In the genomic region with DNA sequence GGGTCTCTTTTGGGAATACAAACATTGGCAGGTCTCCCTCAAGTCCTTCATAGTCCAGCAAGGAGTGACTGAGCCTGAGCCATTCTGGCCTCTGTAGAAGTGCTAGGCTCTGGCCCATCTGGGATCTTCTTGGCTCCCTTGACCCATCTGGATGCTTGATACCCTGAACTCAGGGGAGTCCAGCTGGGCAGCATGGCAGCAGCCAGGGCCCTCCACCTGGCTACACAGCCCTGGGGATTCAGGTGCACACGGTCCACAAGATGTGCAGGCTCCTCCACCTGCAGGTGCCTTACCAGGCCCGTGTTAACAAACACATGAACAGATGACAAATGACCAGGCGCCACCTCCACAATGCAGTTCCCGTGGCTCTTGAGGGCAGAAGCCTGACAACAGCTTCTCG, we compare ENCODE assay signal across 9 mouse cellular contexts. TPM values are rescaled to one million over a fixed set of nuclear protein-coding genes. Genes with fewer than 3 reads are reported as not detected.
DNase-seq lines count a peak whose midpoint lies in the region; ATAC-seq lines count a peak whose summit lies in the region.
"Had no signal": no experiment of that assay in that cellular context is flagged by ENCODE, and none has a peak within 500 bp of the region (broad histone marks: within the 10 kb centered on the region; RNA-seq: fewer than 3 reads in every experiment).

No protein-coding gene starts in this region.

- H3K4me1 ChIP-seq in forebrain, embryonic 13.5 days = peaks cover 92% of the 10 kb centered on the region
- peaks cover 69% of the 10 kb centered on the region for H3K4me1 ChIP-seq in hindbrain, embryonic 16.5 days (ENCODE audit: control insufficient read depth, insufficient read depth, low read depth, low read length)
- peaks cover 93% of the 10 kb centered on the region for H3K4me1 ChIP-seq in neural tube, embryonic 15.5 days

- intact Hi-C loops in left cerebral cortex, postnatal 4 days (cut with DNase I) = loop anchor here (5.0 kb wide), 1 partner anchor 43 kb away; no protein-coding TSS in a partner anchor

- peak overlapping the region; percentile 95 for H3K27ac ChIP-seq in forebrain, embryonic 13.5 days
- H3K27ac ChIP-seq in hindbrain, embryonic 16.5 days (ENCODE audit: low read depth, low read length) = peak overlapping the region; percentile 84
- H3K27ac ChIP-seq in neural tube, embryonic 15.5 days (replicated peaks) = peak overlapping the region; percentile 79
- H3K27ac ChIP-seq: liver, embryonic 15.5 days had no signal

- no peaks in the 10 kb centered on the region for H3K9me3 ChIP-seq in forebrain, embryonic 13.5 days (replicated peaks)
- no peaks in the 10 kb centered on the region for H3K9me3 ChIP-seq in hindbrain, embryonic 16.5 days (ENCODE audit: control insufficient read depth, low read length)
- no peaks in the 10 kb centered on the region for H3K9me3 ChIP-seq in neural tube, embryonic 15.5 days (replicated peaks)
- H3K9me3 ChIP-seq: liver, embryonic 15.5 days had no signal

- H3K27me3 ChIP-seq in forebrain, embryonic 13.5 days = no peaks in the 10 kb centered on the region
- H3K27me3 ChIP-seq in hindbrain, embryonic 16.5 days (replicated peaks; ENCODE audit: control insufficient read depth, insufficient read depth, low read length) = no peaks in the 10 kb centered on the region
- H3K27me3 ChIP-seq in neural tube, embryonic 15.5 days (replicated peaks) = no peaks in the 10 kb centered on the region
- H3K27me3 ChIP-seq: liver, embryonic 15.5 days had no signal

- peak overlapping the region; percentile 47 for H3K4me2 ChIP-seq in forebrain, embryonic 13.5 days
- H3K4me2 ChIP-seq in hindbrain, embryonic 16.5 days (ENCODE audit: low read length) = 0 out of 2 replicates have a peak overlapping the region, but pooled peaks have one; percentile 11
- peak overlapping the region; percentile 28; the same call in 1 of the 2 replicates for H3K4me2 ChIP-seq in neural tube, embryonic 15.5 days
- H3K4me2 ChIP-seq: liver, embryonic 15.5 days had no signal

- peak; percentile 50 for DNase-seq in left cerebral cortex, postnatal 4 days
- no peak for DNase-seq in left cerebral cortex, adult 9 months (ENCODE audit: low spot score in 2 of 2)
- DNase-seq in embryo, embryonic 10.5 days (ENCODE audit: low spot score) = no peak
- no peak for DNase-seq in ovary, postnatal 10 days (ENCODE audit: low spot score)
- DNase-seq: adrenal gland, adult 2 months had no signal

- H3K4me3 ChIP-seq in forebrain, embryonic 13.5 days = no peak overlapping the region
- no peak overlapping the region for H3K4me3 ChIP-seq in hindbrain, embryonic 16.5 days (ENCODE audit: low read length)
- H3K4me3 ChIP-seq in neural tube, embryonic 15.5 days (replicated peaks) = no peak overlapping the region
- H3K4me3 ChIP-seq: liver, embryonic 15.5 days had no signal

- ATAC-seq in forebrain, embryonic 13.5 days = no peak
- no peak for ATAC-seq in hindbrain, embryonic 16.5 days
- ATAC-seq in neural tube, embryonic 15.5 days (ENCODE audit: low FRiP score) = no peak

- peak overlapping the region; percentile 53 for H3K9ac ChIP-seq in forebrain, embryonic 13.5 days
- H3K9ac ChIP-seq in hindbrain, embryonic 16.5 days (ENCODE audit: low read depth, low read length) = no peak overlapping the region
- H3K9ac ChIP-seq in neural tube, embryonic 15.5 days (replicated peaks) = no peak overlapping the region
- H3K9ac ChIP-seq: liver, embryonic 15.5 days had no signal

- peaks cover 82% of the 10 kb centered on the region for H3K36me3 ChIP-seq in forebrain, embryonic 13.5 days (ENCODE audit: poor library complexity, severe bottlenecking)
- peaks cover 20% of the 10 kb centered on the region for H3K36me3 ChIP-seq in hindbrain, embryonic 16.5 days (ENCODE audit: control insufficient read depth, insufficient read depth, low read length)
- peaks cover 32% of the 10 kb centered on the region for H3K36me3 ChIP-seq in neural tube, embryonic 15.5 days

- WGBS in forebrain, embryonic 13.5 days = 63% methylated on average over 5 of the region's 5 CpGs
- WGBS in hindbrain, embryonic 16.5 days = 31% methylated on average over 5 of the region's 5 CpGs
- 37% methylated on average over 5 of the region's 5 CpGs for WGBS in neural tube, embryonic 15.5 days

RNA-seq across cellular contexts. Expression of gene Akt1, which starts 10.0 kb away (rescaled TPM):
- total RNA-seq in left cerebral cortex, postnatal 4 days (2021) = 100 to 1,000 TPM; 279 to 286 TPM
- 46.4 and 50.3 TPM in 2 replicates for polyA plus RNA-seq in forebrain, embryonic 13.5 days (2015; fragmentation: Nextera tagmentation; extraction: Ambion mirVana)
- polyA plus RNA-seq in hindbrain, embryonic 16.5 days (2015; fragmentation: Nextera tagmentation; extraction: Ambion mirVana) = 55.6 and 62.3 TPM in 2 replicates
- polyA plus RNA-seq in neural tube, embryonic 15.5 days (2015; fragmentation: Nextera tagmentation; extraction: Ambion mirVana) = 70.5 and 120 TPM in 2 replicates

RNA-seq across cellular contexts. Expression of gene Zbtb42, which starts 14.0 kb away (rescaled TPM):
- 1 to 10 TPM in 1 of 2 experiments, under 1 TPM in 1; 0.62 to 1.9 TPM for total RNA-seq in left cerebral cortex, postnatal 4 days (2021)
- polyA plus RNA-seq in forebrain, embryonic 13.5 days (2015; fragmentation: Nextera tagmentation; extraction: Ambion mirVana) = 2.1 and 2.4 TPM in 2 replicates
- polyA plus RNA-seq in hindbrain, embryonic 16.5 days (2015; fragmentation: Nextera tagmentation; extraction: Ambion mirVana) = 2.4 and 4.0 TPM in 2 replicates
- polyA plus RNA-seq in neural tube, embryonic 15.5 days (2015; fragmentation: Nextera tagmentation; extraction: Ambion mirVana) = 1.8 and 2.4 TPM in 2 replicates

RNA-seq across cellular contexts. Expression of gene Siva1, which starts 20.2 kb away (rescaled TPM):
- total RNA-seq in left cerebral cortex, postnatal 4 days (2021) = 10 to 100 TPM; 25.3 to 25.9 TPM
- polyA plus RNA-seq in forebrain, embryonic 13.5 days (2015; fragmentation: Nextera tagmentation; extraction: Ambion mirVana) = 154 and 174 TPM in 2 replicates
- polyA plus RNA-seq in hindbrain, embryonic 16.5 days (2015; fragmentation: Nextera tagmentation; extraction: Ambion mirVana) = 48.1 and 57.5 TPM in 2 replicates
- 48.0 and 96.7 TPM in 2 replicates for polyA plus RNA-seq in neural tube, embryonic 15.5 days (2015; fragmentation: Nextera tagmentation; extraction: Ambion mirVana)

RNA-seq across cellular contexts. Expression of gene Adssl1, which starts 44.8 kb away (rescaled TPM):
- total RNA-seq in left cerebral cortex, postnatal 4 days (2021) = 1 to 10 TPM; 1.5 to 1.7 TPM
- 1.4 and 2.1 TPM in 2 replicates for polyA plus RNA-seq in forebrain, embryonic 13.5 days (2015; fragmentation: Nextera tagmentation; extraction: Ambion mirVana)
- 7.7 and 7.9 TPM in 2 replicates for polyA plus RNA-seq in hindbrain, embryonic 16.5 days (2015; fragmentation: Nextera tagmentation; extraction: Ambion mirVana)
- 7.6 and 8.6 TPM in 2 replicates for polyA plus RNA-seq in neural tube, embryonic 15.5 days (2015; fragmentation: Nextera tagmentation; extraction: Ambion mirVana)

RNA-seq across cellular contexts. Expression of gene Cep170b, which starts 55.6 kb away (rescaled TPM):
- total RNA-seq in left cerebral cortex, postnatal 4 days (2021) = 100 to 1,000 TPM; 183 to 185 TPM
- 11.0 and 13.1 TPM in 2 replicates for polyA plus RNA-seq in forebrain, embryonic 13.5 days (2015; fragmentation: Nextera tagmentation; extraction: Ambion mirVana)
- polyA plus RNA-seq in hindbrain, embryonic 16.5 days (2015; fragmentation: Nextera tagmentation; extraction: Ambion mirVana) = 29.5 and 30.6 TPM in 2 replicates
- 34.7 and 43.3 TPM in 2 replicates for polyA plus RNA-seq in neural tube, embryonic 15.5 days (2015; fragmentation: Nextera tagmentation; extraction: Ambion mirVana)
